Mouse (Mus musculus) lung, adult 2 months (tissue): ENCODE measurements around the gene Wasl.

Experiments
- CTCF ChIP-seq: fragments of 200-500 bp; IDR thresholded peaks from 2 replicates; pipeline ENCODE4 v1.5.1; 2011; ENCODE audit warnings: mild to moderate bottlenecking, low read length, control low read depth; ENCODE audit not compliant: insufficient read depth
- POLR2A ChIP-seq: fragments of 200-500 bp; IDR thresholded peaks from 2 replicates; pipeline ENCODE4 v1.6.1; 2011; ENCODE audit warnings: low read depth, mild to moderate bottlenecking, control low read depth, low read length, borderline replicate concordance; ENCODE audit errors: extremely low read depth

DNA sequence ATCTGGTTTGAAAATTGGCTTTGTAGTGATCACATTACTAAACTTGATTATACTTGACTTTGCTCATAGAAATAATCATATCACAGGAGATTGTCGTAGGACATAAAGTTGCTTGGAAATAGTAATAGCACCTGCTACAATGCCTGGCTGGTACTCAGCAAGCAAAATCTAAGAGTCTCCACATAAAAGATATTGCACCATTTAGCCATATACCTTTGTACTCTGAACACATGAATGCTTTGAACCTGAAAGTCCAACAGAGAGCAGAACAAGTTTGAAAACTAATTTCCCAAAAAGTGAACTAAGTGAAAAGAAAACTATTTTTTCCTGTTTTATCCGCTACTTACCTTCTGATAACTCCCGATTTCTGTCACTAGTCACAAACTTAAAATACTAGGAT, 18.3 kb upstream of the Wasl start:
- no peak for TF ChIP-seq CTCF
- no peak for TF ChIP-seq POLR2A
